Mouse (Mus musculus): ENCODE data around the gene Cct6b. TPM values are rescaled to one million over a fixed set of nuclear protein-coding genes. Genes with fewer than 3 reads are reported as not detected.

The Cct6b gene
- polyA plus RNA-seq, 1 experiment from 2014 or later, result 0.41 TPM

DNA sequence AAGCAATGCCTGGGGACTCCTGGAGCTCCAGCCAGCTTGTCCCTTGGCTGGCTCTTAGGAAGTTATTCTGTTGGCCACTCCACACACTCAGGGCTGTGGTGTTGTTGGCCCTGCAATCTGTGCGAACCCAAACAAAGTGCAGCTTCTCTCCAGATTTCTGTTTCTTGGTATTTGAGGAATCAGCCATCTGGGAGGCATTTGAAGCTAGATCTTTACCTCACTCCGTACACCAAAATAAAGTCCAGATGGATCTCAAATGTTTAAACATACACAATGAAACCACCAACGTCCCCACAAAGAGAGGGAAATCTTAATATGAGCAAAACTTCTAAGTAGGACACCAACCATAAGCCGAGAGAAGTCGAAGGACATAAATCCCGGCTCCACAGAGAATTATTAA is 71.5 kb downstream of the Cct6b start:
- Histone ChIP-seq H3K4me1 (replicated peaks) (peaks cover 10% of the 10 kb centered on the region; the same call in 1 of the 2 replicates), H3K9me3 (no peaks in the 10 kb centered on the region), H3K4me3 (no peak overlapping the region), H3K27ac (no peak overlapping the region), H3K36me3 (no peaks in the 10 kb centered on the region), H3K27me3 (ENCODE audit: insufficient read depth, poor library complexity, severe bottlenecking) (no peaks in the 10 kb centered on the region)
- no peak for DNase-seq (ENCODE audit: low spot score)
- 79% methylated on average over 6 of the region's 6 CpGs for WGBS

DNA sequence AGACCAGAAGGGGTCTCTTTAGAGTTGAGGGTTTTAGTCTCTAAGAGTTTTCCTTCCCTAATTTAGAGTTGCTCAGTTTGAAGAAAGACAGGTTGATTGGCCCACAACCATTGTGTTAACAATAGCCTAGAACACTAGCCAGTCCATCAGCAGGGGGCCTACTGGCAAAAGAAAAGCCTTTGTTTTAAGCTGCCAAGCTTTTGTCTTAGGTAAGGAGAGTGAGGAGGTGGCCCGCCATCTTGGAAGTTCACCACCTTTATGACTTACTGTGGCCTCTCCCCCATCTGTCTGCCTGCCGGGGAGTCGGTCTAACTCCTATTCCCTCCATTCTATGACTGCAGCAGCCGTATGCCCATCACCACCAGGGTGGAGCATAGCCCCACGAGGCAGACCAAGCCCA is 73.6 kb downstream of the Cct6b start:
- H3K36me3 ChIP-seq, result no peaks in the 10 kb centered on the region
- WGBS, result 47% methylated on average over 5 of the region's 5 CpGs
- no peaks in the 10 kb centered on the region for H3K27me3 ChIP-seq (ENCODE audit: insufficient read depth, poor library complexity, severe bottlenecking)
- H3K4me1 ChIP-seq (replicated peaks), result peaks cover 10% of the 10 kb centered on the region; the same call in 1 of the 2 replicates
- no peaks in the 10 kb centered on the region for H3K9me3 ChIP-seq
- no peak for DNase-seq (ENCODE audit: low spot score)
- H3K27ac ChIP-seq, result peak overlapping the region; percentile 40; the same call in 1 of the 2 replicates
- H3K4me3 ChIP-seq, result no peak overlapping the region

DNA sequence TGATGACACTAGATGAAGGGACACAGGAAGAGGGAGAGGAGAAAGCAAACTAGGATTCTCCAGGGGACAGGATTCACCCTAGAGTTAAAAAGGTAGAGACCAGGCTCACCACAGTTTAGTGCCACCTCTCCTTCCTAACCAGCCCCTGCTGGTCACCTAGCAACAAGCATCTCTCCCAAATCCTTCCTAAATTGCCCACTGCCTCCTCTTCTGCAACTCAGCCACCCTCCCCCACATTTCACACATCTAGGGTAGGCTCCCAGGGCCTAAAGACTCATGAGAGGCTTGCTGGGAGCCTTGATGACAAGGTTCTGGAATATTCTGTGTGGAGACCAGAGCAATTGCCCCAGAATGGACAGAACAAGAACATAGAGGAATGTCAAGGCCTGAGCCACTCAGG is 76.5 kb downstream of the Cct6b start:
- no peak for DNase-seq (ENCODE audit: low spot score)
- H3K4me3 ChIP-seq, result no peak overlapping the region
- peaks cover 10% of the 10 kb centered on the region; the same call in 1 of the 2 replicates for H3K4me1 ChIP-seq (replicated peaks)
- H3K36me3 ChIP-seq, result no peaks in the 10 kb centered on the region
- H3K9me3 ChIP-seq, result no peaks in the 10 kb centered on the region
- H3K27me3 ChIP-seq (ENCODE audit: insufficient read depth, poor library complexity, severe bottlenecking), result peaks cover 9% of the 10 kb centered on the region; the same call in 1 of the 2 replicates
- H3K27ac ChIP-seq, result no peak overlapping the region

DNA sequence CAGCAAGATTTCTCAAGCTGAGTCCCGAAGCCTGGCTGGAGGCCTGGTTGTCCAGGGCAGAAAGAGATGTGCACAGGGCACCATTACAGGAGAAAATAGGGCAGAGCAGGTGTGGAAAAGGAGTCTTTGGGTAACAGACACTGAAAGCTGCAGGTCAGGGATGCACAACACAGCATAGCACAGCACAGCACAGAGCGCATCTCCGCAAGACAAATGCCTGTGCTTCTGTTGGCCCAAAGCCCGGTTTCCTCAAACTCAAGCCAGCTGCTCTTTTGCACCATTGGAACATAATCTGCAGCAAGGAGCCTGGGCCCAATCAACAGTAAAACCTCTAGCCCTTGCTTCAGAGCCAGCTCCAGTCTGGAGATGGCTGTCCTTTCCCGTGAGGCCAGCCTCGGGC is 79.4 kb downstream of the Cct6b start:
- no peaks in the 10 kb centered on the region for H3K9me3 ChIP-seq
- peaks cover 11% of the 10 kb centered on the region; the same call in 1 of the 2 replicates for H3K27me3 ChIP-seq (ENCODE audit: insufficient read depth, poor library complexity, severe bottlenecking)
- 90% methylated on average over 6 of the region's 6 CpGs for WGBS
- no peak for DNase-seq (ENCODE audit: low spot score)
- H3K4me3 ChIP-seq, result no peak overlapping the region
- no peak overlapping the region for H3K27ac ChIP-seq
- H3K4me1 ChIP-seq (replicated peaks), result no peaks in the 10 kb centered on the region
- H3K36me3 ChIP-seq, result no peaks in the 10 kb centered on the region

DNA sequence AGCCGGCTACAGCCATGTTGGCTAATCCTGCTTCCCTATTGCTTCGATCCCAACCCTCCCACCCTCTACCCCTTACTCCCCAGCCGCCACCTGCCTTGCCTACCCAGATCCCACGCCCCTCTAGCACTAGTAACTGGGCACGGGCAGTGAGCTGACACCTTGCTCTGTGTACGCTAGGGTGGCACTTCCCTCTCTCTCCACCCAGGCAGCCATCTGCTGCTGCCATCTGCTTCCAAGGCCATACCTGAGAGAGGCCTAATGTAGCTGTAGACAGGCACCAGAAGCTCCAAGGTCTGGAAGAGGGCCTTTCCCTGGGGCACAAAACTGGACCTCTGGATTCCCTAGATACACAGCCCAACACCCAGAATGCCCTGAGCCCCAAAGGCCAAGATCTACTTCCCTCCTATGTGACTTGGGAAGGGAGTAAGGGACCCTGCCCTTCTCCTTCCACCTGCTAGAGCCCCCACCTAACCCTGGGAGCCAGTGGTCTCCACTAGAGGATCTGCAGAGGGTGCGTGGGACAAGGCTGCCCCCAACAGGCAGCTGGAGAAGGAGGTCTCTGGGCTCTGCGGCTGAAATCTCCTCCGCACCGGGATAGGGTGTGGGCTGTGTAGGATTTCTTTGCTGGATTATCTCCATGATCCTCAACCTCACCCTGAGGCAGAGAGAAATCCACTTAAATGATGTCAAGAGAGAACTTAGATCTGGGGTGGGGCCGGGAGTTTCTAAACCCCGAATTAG is 80.2 kb downstream of the Cct6b start:
- WGBS, result 59% methylated on average over 12 of the region's 12 CpGs
- Histone ChIP-seq H3K4me1 (replicated peaks) (no peaks in the 10 kb centered on the region; the same call in 1 of the 2 replicates), H3K9me3 (no peaks in the 10 kb centered on the region), H3K27me3 (ENCODE audit: insufficient read depth, poor library complexity, severe bottlenecking) (peaks cover 11% of the 10 kb centered on the region; the same call in 1 of the 2 replicates), H3K36me3 (no peaks in the 10 kb centered on the region), H3K4me3 (no peak overlapping the region), H3K27ac (no peak overlapping the region)
- DNase-seq (ENCODE audit: low spot score), result peak; percentile 22

DNA sequence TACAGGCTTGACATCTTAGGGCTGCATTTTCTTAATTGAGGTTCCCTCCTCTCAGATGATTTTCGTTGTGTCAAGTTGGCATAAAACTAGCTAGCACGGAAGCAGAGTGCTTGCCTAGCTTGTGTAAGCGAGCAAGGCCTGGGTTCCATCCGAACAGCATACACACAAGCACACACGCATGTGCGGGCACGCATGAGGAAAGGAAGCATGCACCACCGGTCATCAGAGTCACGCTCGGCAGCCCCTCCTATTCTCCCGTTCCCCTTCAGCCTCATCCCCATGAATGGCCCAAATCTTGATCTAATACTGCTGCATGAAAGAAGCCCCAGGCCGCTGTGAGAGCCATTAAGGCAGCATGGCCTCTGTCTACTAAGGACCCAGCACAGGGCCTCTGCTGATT is 85.6 kb downstream of the Cct6b start:
- no peaks in the 10 kb centered on the region for H3K9me3 ChIP-seq
- H3K27me3 ChIP-seq (ENCODE audit: insufficient read depth, poor library complexity, severe bottlenecking), result peaks cover 5% of the 10 kb centered on the region; the same call in 1 of the 2 replicates
- H3K4me3 ChIP-seq, result no peak overlapping the region
- H3K27ac ChIP-seq, result no peak overlapping the region
- no peak for DNase-seq (ENCODE audit: low spot score)
- H3K36me3 ChIP-seq, result no peaks in the 10 kb centered on the region
- no peaks in the 10 kb centered on the region; the same call in 1 of the 2 replicates for H3K4me1 ChIP-seq (replicated peaks)
- WGBS, result 86% methylated on average over 12 of the region's 12 CpGs

Other genes starting within 250 kb of the Cct6b start
- 31.6 and 35.8 TPM in 2 replicates for gene Zfp830, start within 50 bp of the Cct6b start, polyA plus RNA-seq (2016; fragmentation: Nextera tagmentation; extraction: Ambion mirVana)
- 43.2 and 44.1 TPM in 2 replicates for gene Lig3, start 16.8 kb upstream of the Cct6b start, polyA plus RNA-seq (2016; fragmentation: Nextera tagmentation; extraction: Ambion mirVana)
- gene Rffl, start 106.9 kb upstream of the Cct6b start, polyA plus RNA-seq (2016; fragmentation: Nextera tagmentation; extraction: Ambion mirVana), result 7.4 and 11.0 TPM in 2 replicates
- 15.1 and 17.3 TPM in 2 replicates for gene Rad51d, start 126.3 kb upstream of the Cct6b start, polyA plus RNA-seq (2016; fragmentation: Nextera tagmentation; extraction: Ambion mirVana)
- gene Fndc8, start 127.8 kb upstream of the Cct6b start, polyA plus RNA-seq (2016; fragmentation: Nextera tagmentation; extraction: Ambion mirVana), result 0.19 and 0.31 TPM in 2 replicates
- gene Nle1, start 144.1 kb upstream of the Cct6b start, polyA plus RNA-seq (2016; fragmentation: Nextera tagmentation; extraction: Ambion mirVana), result 37.0 and 41.3 TPM in 2 replicates
- gene Unc45b, start 146.2 kb upstream of the Cct6b start, polyA plus RNA-seq (2016; fragmentation: Nextera tagmentation; extraction: Ambion mirVana), result 0.22 and 0.60 TPM in 2 replicates
- 0.11 and 0.48 TPM in 2 replicates for gene Slfn5, start 187.0 kb upstream of the Cct6b start, polyA plus RNA-seq (2016; fragmentation: Nextera tagmentation; extraction: Ambion mirVana)
- gene Slfn9, start 227.5 kb upstream of the Cct6b start, polyA plus RNA-seq (2016; fragmentation: Nextera tagmentation; extraction: Ambion mirVana), result 5.9 and 8.5 TPM in 2 replicates